Mouse (Mus musculus): ENCODE data around the gene Dnah6.
A peak's percentile ranks its signal among the peaks of the same experiment; 100 is the strongest.

Gene Dnah6

GRCm38 (mm10) chr6:73227376-73228158 lies 6.1 kb upstream of the Dnah6 start:
- no peak for DNase-seq

GRCm38 (mm10) chr6:73222841-73223526 lies 1.5 kb upstream of the Dnah6 start:
- DNase-seq, result peak; percentile 93 to 95

- DNase-seq, result peak; percentile 28 to 67
Observed at GRCm38 (mm10) chr6:73221958-73222735, 696 bp upstream of the Dnah6 start.

- no peak for DNase-seq
Observed at GRCm38 (mm10) chr6:73211602-73212001, 9.8 kb downstream of the Dnah6 start.

GRCm38 (mm10) chr6:73211036-73211435 lies 10.4 kb downstream of the Dnah6 start:
- no peak for DNase-seq

- no peak for DNase-seq
Observed at GRCm38 (mm10) chr6:73210445-73210972, 10.9 kb downstream of the Dnah6 start.

- no peak for DNase-seq
Observed at GRCm38 (mm10) chr6:73209598-73209997, 11.9 kb downstream of the Dnah6 start.

- peak; percentile 32 to 37 for DNase-seq
Observed at GRCm38 (mm10) chr6:73204937-73205336, 16.5 kb downstream of the Dnah6 start.

- DNase-seq, result no peak
Observed at GRCm38 (mm10) chr6:73203724-73204123, 17.7 kb downstream of the Dnah6 start.

GRCm38 (mm10) chr6:73195291-73195690 lies 26.2 kb downstream of the Dnah6 start:
- no peak for DNase-seq

- DNase-seq, result no peak
Observed at GRCm38 (mm10) chr6:73190756-73191155, 30.7 kb downstream of the Dnah6 start.

- DNase-seq, result no peak
Observed at GRCm38 (mm10) chr6:73184276-73184675, 37.2 kb downstream of the Dnah6 start.

- no peak for DNase-seq
Observed at GRCm38 (mm10) chr6:73182987-73183386, 38.5 kb downstream of the Dnah6 start.

GRCm38 (mm10) chr6:73182410-73182809 lies 39.0 kb downstream of the Dnah6 start:
- peak; percentile 10 to 16 for DNase-seq

GRCm38 (mm10) chr6:73182006-73182405 lies 39.4 kb downstream of the Dnah6 start:
- DNase-seq, result no peak

GRCm38 (mm10) chr6:73175156-73175555 lies 46.3 kb downstream of the Dnah6 start:
- no peak for DNase-seq

GRCm38 (mm10) chr6:73167230-73167629 lies 54.2 kb downstream of the Dnah6 start:
- DNase-seq, result no peak

GRCm38 (mm10) chr6:73162958-73163357 lies 58.5 kb downstream of the Dnah6 start:
- DNase-seq, result no peak

- DNase-seq, result no peak
Observed at GRCm38 (mm10) chr6:73161338-73161737, 60.1 kb downstream of the Dnah6 start.

- DNase-seq, result no peak
Observed at GRCm38 (mm10) chr6:73155455-73155854, 66.0 kb downstream of the Dnah6 start.

GRCm38 (mm10) chr6:73153675-73154074 lies 67.8 kb downstream of the Dnah6 start:
- DNase-seq, result peak; percentile 92 to 93

GRCm38 (mm10) chr6:73143403-73143802 lies 78.0 kb downstream of the Dnah6 start:
- no peak for DNase-seq

- no peak for DNase-seq
Observed at GRCm38 (mm10) chr6:73142776-73143175, 78.7 kb downstream of the Dnah6 start.
